Mouse (Mus musculus): Measurements from ENCODE around the gene Adgra1. TPM values are rescaled to one million over a fixed set of nuclear protein-coding genes. Genes with fewer than 3 reads are reported as not detected.

The Adgra1 gene
- polyA plus RNA-seq, 1 experiment, result 0.17 TPM

- TF ChIP-seq POLR2A (IDR thresholded peaks at IDR 0.05; ENCODE audit: low read depth, low read length), result no peak
- TF ChIP-seq CTCF (conservative IDR thresholded peaks at IDR 0.05; ENCODE audit: insufficient read depth, insufficient read length, low read depth, low read length), result no peak
- Histone ChIP-seq H3K4me3 (ENCODE audit: insufficient read depth, low read depth, low read length) (no peak overlapping the region), H3K27ac (ENCODE audit: insufficient read depth, low read depth, low read length) (no peak overlapping the region), H3K27me3 (replicated peaks; ENCODE audit: control insufficient read depth, insufficient read depth, low read length) (no peaks in the 10 kb centered on the region), H3K36me3 (ENCODE audit: control insufficient read depth, insufficient read depth, low read length) (no peaks in the 10 kb centered on the region), H3K4me1 (ENCODE audit: control insufficient read depth, insufficient read depth, low read length) (no peaks in the 10 kb centered on the region)
- 28% methylated on average over 15 of the region's 15 CpGs for WGBS
- DNase-seq, result no peak
These were observed 1.5 kb downstream of the Adgra1 start for GRCm38 (mm10) chr7:139835140-139836131.

GRCm38 (mm10) chr7:139840443-139841168 lies 6.6 kb downstream of the Adgra1 start:
- no peak overlapping the region for H3K27ac ChIP-seq (ENCODE audit: insufficient read depth, low read depth, low read length)
- WGBS, result 84% methylated on average over 11 of the region's 11 CpGs
- H3K27me3 ChIP-seq (replicated peaks; ENCODE audit: control insufficient read depth, insufficient read depth, low read length), result no peaks in the 10 kb centered on the region
- DNase-seq, result no peak
- no peak overlapping the region for H3K4me3 ChIP-seq (ENCODE audit: insufficient read depth, low read depth, low read length)
- H3K4me1 ChIP-seq (ENCODE audit: control insufficient read depth, insufficient read depth, low read length), result no peaks in the 10 kb centered on the region
- TF ChIP-seq POLR2A (IDR thresholded peaks at IDR 0.05; ENCODE audit: low read depth, low read length), result no peak
- no peaks in the 10 kb centered on the region for H3K36me3 ChIP-seq (ENCODE audit: control insufficient read depth, insufficient read depth, low read length)

- no peak overlapping the region for H3K27ac ChIP-seq (ENCODE audit: insufficient read depth, low read depth, low read length)
- 27% methylated on average over 6 of the region's 6 CpGs for WGBS
These were observed 8.4 kb downstream of the Adgra1 start for GRCm38 (mm10) chr7:139842397-139842796.

GRCm38 (mm10) chr7:139843140-139843539 lies 9.2 kb downstream of the Adgra1 start:
- no peak for TF ChIP-seq POLR2A (IDR thresholded peaks at IDR 0.05; ENCODE audit: low read depth, low read length)
- Histone ChIP-seq H3K27me3 (replicated peaks; ENCODE audit: control insufficient read depth, insufficient read depth, low read length) (no peaks in the 10 kb centered on the region), H3K4me1 (ENCODE audit: control insufficient read depth, insufficient read depth, low read length) (no peaks in the 10 kb centered on the region), H3K36me3 (ENCODE audit: control insufficient read depth, insufficient read depth, low read length) (no peaks in the 10 kb centered on the region), H3K4me3 (ENCODE audit: insufficient read depth, low read depth, low read length) (no peak overlapping the region), H3K27ac (ENCODE audit: insufficient read depth, low read depth, low read length) (no peak overlapping the region)
- 47% methylated on average over 5 of the region's 5 CpGs for WGBS
- DNase-seq, result no peak

More at GRCm38 (mm10) chr7:139842397-139842796, 8.4 kb downstream of the Adgra1 start:
- no peaks in the 10 kb centered on the region for H3K27me3 ChIP-seq (replicated peaks; ENCODE audit: control insufficient read depth, insufficient read depth, low read length)
- TF ChIP-seq POLR2A (IDR thresholded peaks at IDR 0.05; ENCODE audit: low read depth, low read length), result no peak
- no peak for TF ChIP-seq CTCF (conservative IDR thresholded peaks at IDR 0.05; ENCODE audit: insufficient read depth, insufficient read length, low read depth, low read length)
- no peaks in the 10 kb centered on the region for H3K36me3 ChIP-seq (ENCODE audit: control insufficient read depth, insufficient read depth, low read length)
- no peak for DNase-seq
- H3K4me1 ChIP-seq (ENCODE audit: control insufficient read depth, insufficient read depth, low read length), result no peaks in the 10 kb centered on the region
- H3K4me3 ChIP-seq (ENCODE audit: insufficient read depth, low read depth, low read length), result no peak overlapping the region

- 20% methylated on average over 5 of the region's 5 CpGs for WGBS
- H3K27ac ChIP-seq (ENCODE audit: insufficient read depth, low read depth, low read length), result no peak overlapping the region
- DNase-seq, result peak; percentile 47
- no peaks in the 10 kb centered on the region for H3K4me1 ChIP-seq (ENCODE audit: control insufficient read depth, insufficient read depth, low read length)
- TF ChIP-seq POLR2A (IDR thresholded peaks at IDR 0.05; ENCODE audit: low read depth, low read length), result no peak
- TF ChIP-seq CTCF (conservative IDR thresholded peaks at IDR 0.05; ENCODE audit: insufficient read depth, insufficient read length, low read depth, low read length), result no peak
- H3K4me3 ChIP-seq (ENCODE audit: insufficient read depth, low read depth, low read length), result no peak overlapping the region
- H3K36me3 ChIP-seq (ENCODE audit: control insufficient read depth, insufficient read depth, low read length), result no peaks in the 10 kb centered on the region
- no peaks in the 10 kb centered on the region for H3K27me3 ChIP-seq (replicated peaks; ENCODE audit: control insufficient read depth, insufficient read depth, low read length)
These were observed 9.8 kb downstream of the Adgra1 start for GRCm38 (mm10) chr7:139843776-139844175.

GRCm38 (mm10) chr7:139845101-139845500 lies 11.1 kb downstream of the Adgra1 start:
- Histone ChIP-seq H3K36me3 (ENCODE audit: control insufficient read depth, insufficient read depth, low read length) (no peaks in the 10 kb centered on the region), H3K27me3 (replicated peaks; ENCODE audit: control insufficient read depth, insufficient read depth, low read length) (no peaks in the 10 kb centered on the region), H3K4me1 (ENCODE audit: control insufficient read depth, insufficient read depth, low read length) (no peaks in the 10 kb centered on the region), H3K4me3 (ENCODE audit: insufficient read depth, low read depth, low read length) (no peak overlapping the region), H3K27ac (ENCODE audit: insufficient read depth, low read depth, low read length) (no peak overlapping the region)
- 89% methylated on average over 2 of the region's 2 CpGs for WGBS
- DNase-seq, result no peak
- no peak for TF ChIP-seq POLR2A (IDR thresholded peaks at IDR 0.05; ENCODE audit: low read depth, low read length)

- Histone ChIP-seq H3K27me3 (replicated peaks; ENCODE audit: control insufficient read depth, insufficient read depth, low read length) (no peaks in the 10 kb centered on the region), H3K27ac (ENCODE audit: insufficient read depth, low read depth, low read length) (no peak overlapping the region), H3K4me1 (ENCODE audit: control insufficient read depth, insufficient read depth, low read length) (no peaks in the 10 kb centered on the region), H3K4me3 (ENCODE audit: insufficient read depth, low read depth, low read length) (no peak overlapping the region), H3K36me3 (ENCODE audit: control insufficient read depth, insufficient read depth, low read length) (no peaks in the 10 kb centered on the region)
- TF ChIP-seq POLR2A (IDR thresholded peaks at IDR 0.05; ENCODE audit: low read depth, low read length) (no peak), CTCF (conservative IDR thresholded peaks at IDR 0.05; ENCODE audit: insufficient read depth, insufficient read length, low read depth, low read length) (no peak)
- DNase-seq, result no peak
- 25% methylated on average over 6 of the region's 6 CpGs for WGBS
These were observed 16.2 kb downstream of the Adgra1 start for GRCm38 (mm10) chr7:139850152-139850551.
